Mouse (Mus musculus) gastrocnemius, adult 8-10 months (tissue): ENCODE data around the gene Olfr686. TPM values are rescaled to one million over a fixed set of nuclear protein-coding genes. Genes with fewer than 3 reads are reported as not detected.

Experiments
- DNase-seq, 2 experiments: peaks; one replicate each; pipeline ENCODE4 v3.0.0; 2022; ENCODE audit warnings: low spot score in 2 of 2
- total RNA-seq, 4 experiments: library from RNA; stranded (reverse); gene quantifications; 2 replicates each; pipeline ENCODE4 v1.2.4; 2022

Olfr686 gene
- total RNA-seq: not detected

- no peak for DNase-seq
These were observed at the start of gene Olfr686 for GRCm38 (mm10) chr7:105207385-105207784. Gene Olfr686, minus strand, starts transcription at chr7:105207485.

- no peak for DNase-seq
These were observed 49.4 kb upstream of the Olfr686 start for GRCm38 (mm10) chr7:105256656-105257055.

GRCm38 (mm10) chr7:105248197-105248596, 40.9 kb upstream of the Olfr686 start:
- DNase-seq: no peak

- DNase-seq: no peak
These were observed 40.4 kb upstream of the Olfr686 start for GRCm38 (mm10) chr7:105247671-105248070.

GRCm38 (mm10) chr7:105229386-105229785, 22.1 kb upstream of the Olfr686 start:
- DNase-seq: no peak

GRCm38 (mm10) chr7:105228138-105228537, 20.9 kb upstream of the Olfr686 start:
- DNase-seq: no peak

- DNase-seq: no peak
These were observed 19.4 kb upstream of the Olfr686 start for GRCm38 (mm10) chr7:105226703-105227102.

GRCm38 (mm10) chr7:105226072-105226471, 18.8 kb upstream of the Olfr686 start:
- no peak for DNase-seq

GRCm38 (mm10) chr7:105218281-105218680, 11.0 kb upstream of the Olfr686 start:
- DNase-seq: no peak

- no peak for DNase-seq
These were observed 7.5 kb upstream of the Olfr686 start for GRCm38 (mm10) chr7:105214761-105215160.

- no peak for DNase-seq
These were observed 21.4 kb downstream of the Olfr686 start, which contains the start of gene Olfr685 for GRCm38 (mm10) chr7:105185912-105186311. Gene Olfr685, minus strand, starts transcription at chr7:105186012.

GRCm38 (mm10) chr7:105170773-105171172, 36.5 kb downstream of the Olfr686 start:
- no peak for DNase-seq

GRCm38 (mm10) chr7:105163553-105163952, 43.7 kb downstream of the Olfr686 start, which contains the start of gene Olfr684:
Gene Olfr684, minus strand, starts transcription at chr7:105163653.
- no peak for DNase-seq

Other genes with a start within 250 kb of the Olfr686 start
- not detected for gene Olfr670, start 244.9 kb downstream of the Olfr686 start, total RNA-seq
- gene Olfr671, start 228.4 kb downstream of the Olfr686 start, total RNA-seq: not detected
- not detected for gene Olfr672, start 205.5 kb downstream of the Olfr686 start, total RNA-seq
- gene Olfr675, start 179.0 kb downstream of the Olfr686 start, total RNA-seq: not detected
- not detected for gene Olfr676, start 174.8 kb downstream of the Olfr686 start, total RNA-seq
- gene Olfr677, start 156.1 kb downstream of the Olfr686 start, total RNA-seq: not detected
- gene Olfr678, start 143.0 kb downstream of the Olfr686 start, total RNA-seq: not detected
- gene Olfr679, start 126.3 kb downstream of the Olfr686 start, total RNA-seq: not detected
- gene Olfr680-ps1, start 114.7 kb downstream of the Olfr686 start, total RNA-seq: not detected
- not detected for gene Olfr681, start 90.6 kb downstream of the Olfr686 start, total RNA-seq
- gene Olfr683, start 60.5 kb downstream of the Olfr686 start, total RNA-seq: not detected
- gene Olfr684, start 43.8 kb downstream of the Olfr686 start, total RNA-seq: not detected
- gene Olfr685, start 21.5 kb downstream of the Olfr686 start, total RNA-seq: not detected
- gene Olfr688, start 80.6 kb upstream of the Olfr686 start, total RNA-seq: not detected
- gene Olfr689, start 103.7 kb upstream of the Olfr686 start, total RNA-seq: not detected
- not detected for gene Olfr690, start 126.6 kb upstream of the Olfr686 start, total RNA-seq
- gene Olfr691, start 134.8 kb upstream of the Olfr686 start, total RNA-seq: not detected
- not detected for gene Olfr692, start 160.7 kb upstream of the Olfr686 start, total RNA-seq
- not detected for gene Gm5901, start 167.6 kb upstream of the Olfr686 start, total RNA-seq
- 10 to 100 TPM; 10.6 to 14.2 (median 11.8) TPM for gene Fam160a2, start 192.6 kb upstream of the Olfr686 start, total RNA-seq
- gene Cnga4, start 197.1 kb upstream of the Olfr686 start, total RNA-seq: not detected
- gene Cckbr, start 218.2 kb upstream of the Olfr686 start, total RNA-seq: not detected